In genomic region chr1:74249331-74249980, GRCm38 (mm10) we compare ENCODE assay signal across 9 mouse cellular contexts. TPM values are rescaled to one million over a fixed set of nuclear protein-coding genes. Genes with fewer than 3 reads are reported as not detected.
A peak's percentile ranks its signal among the peaks of the same experiment; 100 is the strongest.
DNase-seq lines count a peak whose midpoint lies in the region; ATAC-seq and TF ChIP-seq lines count a peak whose summit lies in the region.
"Had no signal": no experiment of that assay in that cellular context is flagged by ENCODE, and none has a peak within 500 bp of the region (broad histone marks: within the 10 kb centered on the region; RNA-seq: fewer than 3 reads in every experiment).

No protein-coding gene starts in this region.

- H3K36me3 ChIP-seq in hindbrain, embryonic 13.5 days: peaks cover 60% of the 10 kb centered on the region
- H3K36me3 ChIP-seq in hindbrain, embryonic 11.5 days (ENCODE audit: control insufficient read depth, insufficient read depth, low read length): peaks cover 8% of the 10 kb centered on the region
- H3K36me3 ChIP-seq in kidney, adult 2 months (ENCODE audit: control insufficient read depth, insufficient read depth, low read length): peaks cover 14% of the 10 kb centered on the region
- peaks cover 33% of the 10 kb centered on the region for H3K36me3 ChIP-seq in lung, embryonic 16.5 days (ENCODE audit: control insufficient read depth, insufficient read depth, low read length)

- TF ChIP-seq CTCF in bone marrow macrophage, adult 2 months (IDR thresholded peaks at IDR 0.05; ENCODE audit: low read depth, low read length): no peak
- TF ChIP-seq CTCF in kidney, adult 2 months (conservative IDR thresholded peaks at IDR 0.05; ENCODE audit: insufficient read depth, insufficient read length, low read depth, low read length): no peak
- TF ChIP-seq CTCF in cerebellum, adult 2 months (IDR thresholded peaks at IDR 0.05; ENCODE audit: borderline replicate concordance, insufficient read depth, low read depth, low read length): no peak

- WGBS in hindbrain, embryonic 13.5 days: 83% methylated on average over 5 of the region's 5 CpGs
- WGBS in hindbrain, embryonic 11.5 days: 87% methylated on average over 5 of the region's 5 CpGs
- WGBS in kidney, adult 2 months: 16% methylated on average over 5 of the region's 5 CpGs
- 60% methylated on average over 5 of the region's 5 CpGs for WGBS in lung, embryonic 16.5 days
- WGBS in cerebellum, adult 2 months: 84% methylated on average over 5 of the region's 5 CpGs

- no peak for TF ChIP-seq POLR2A in bone marrow macrophage, adult 2 months (IDR thresholded peaks at IDR 0.05; ENCODE audit: borderline replicate concordance, low read depth, low read length)
- TF ChIP-seq POLR2A in kidney, adult 2 months (IDR thresholded peaks at IDR 0.05; ENCODE audit: low read depth, low read length): no peak
- TF ChIP-seq POLR2A in cerebellum, adult 2 months (IDR thresholded peaks at IDR 0.05; ENCODE audit: borderline replicate concordance, insufficient read depth, low read length): no peak

- no peaks in the 10 kb centered on the region for H3K9me3 ChIP-seq in hindbrain, embryonic 13.5 days
- H3K9me3 ChIP-seq in hindbrain, embryonic 11.5 days (ENCODE audit: control insufficient read depth, low read length): no peaks in the 10 kb centered on the region
- H3K9me3 ChIP-seq in lung, embryonic 16.5 days (ENCODE audit: control insufficient read depth, low read length): no peaks in the 10 kb centered on the region

- no peak overlapping the region for H3K9ac ChIP-seq in hindbrain, embryonic 13.5 days
- no peak overlapping the region for H3K9ac ChIP-seq in hindbrain, embryonic 11.5 days (ENCODE audit: low read depth, low read length)
- no peak overlapping the region for H3K9ac ChIP-seq in lung, embryonic 16.5 days (ENCODE audit: low read length)
- H3K9ac ChIP-seq: hindbrain, embryonic 14.5 days had no signal

- H3K27ac ChIP-seq in hindbrain, embryonic 13.5 days: 0 out of 2 replicates have a peak overlapping the region, but pooled peaks have one; percentile 37
- no peak overlapping the region for H3K27ac ChIP-seq in hindbrain, embryonic 11.5 days (ENCODE audit: low read depth, low read length)
- peak overlapping the region; percentile 75 for H3K27ac ChIP-seq in bone marrow macrophage, adult 2 months (ENCODE audit: insufficient read depth, low read depth, low read length)
- peak overlapping the region; percentile 100 for H3K27ac ChIP-seq in kidney, adult 2 months (ENCODE audit: insufficient read depth, low read depth, low read length)
- H3K27ac ChIP-seq in lung, embryonic 16.5 days (ENCODE audit: low read length): peak overlapping the region; percentile 78
- no peak overlapping the region for H3K27ac ChIP-seq in cerebellum, adult 2 months (ENCODE audit: insufficient read depth, low read length)
- H3K27ac ChIP-seq: hindbrain, embryonic 14.5 days had no signal

- no peak overlapping the region for H3K4me2 ChIP-seq in hindbrain, embryonic 13.5 days
- H3K4me2 ChIP-seq in hindbrain, embryonic 11.5 days (replicated peaks; ENCODE audit: low read depth, low read length): no peak overlapping the region
- no peak overlapping the region for H3K4me2 ChIP-seq in lung, embryonic 16.5 days (ENCODE audit: low read depth, low read length)
- H3K4me2 ChIP-seq: hindbrain, embryonic 14.5 days had no signal

- no peak for DNase-seq in hindbrain, embryonic 11.5 days (ENCODE audit: low spot score)
- peak; percentile 90 for DNase-seq in kidney, adult 2 months
- no peak for DNase-seq in cerebellum, adult 2 months
- no peak for DNase-seq in left cerebral cortex, postnatal 36 days (ENCODE audit: low spot score in 2 of 2)

- intact Hi-C loops in left cerebral cortex, postnatal 36 days (cut with DNase I): no loop called here

- H3K4me1 ChIP-seq in hindbrain, embryonic 13.5 days (replicated peaks): 0 out of 2 replicates have a peak, but pooled peaks cover under 1% of the 10 kb centered on the region
- no peaks in the 10 kb centered on the region for H3K4me1 ChIP-seq in hindbrain, embryonic 11.5 days (replicated peaks; ENCODE audit: control insufficient read depth, insufficient read depth, low read length)
- peaks cover 49% of the 10 kb centered on the region for H3K4me1 ChIP-seq in bone marrow macrophage, adult 2 months (ENCODE audit: control insufficient read depth, insufficient read depth, low read length)
- H3K4me1 ChIP-seq in kidney, adult 2 months (ENCODE audit: control insufficient read depth, insufficient read depth, low read length): peaks cover 22% of the 10 kb centered on the region
- peaks cover 2% of the 10 kb centered on the region; the same call in 1 of the 2 replicates for H3K4me1 ChIP-seq in lung, embryonic 16.5 days (replicated peaks; ENCODE audit: control insufficient read depth, insufficient read depth, low read length)
- peaks cover 4% of the 10 kb centered on the region; the same call in 1 of the 2 replicates for H3K4me1 ChIP-seq in cerebellum, adult 2 months (ENCODE audit: control insufficient read depth, insufficient read depth, low read length)

- H3K27me3 ChIP-seq in hindbrain, embryonic 13.5 days: no peaks in the 10 kb centered on the region
- H3K27me3 ChIP-seq in hindbrain, embryonic 11.5 days (ENCODE audit: control insufficient read depth, insufficient read depth, low read length): no peaks in the 10 kb centered on the region
- no peaks in the 10 kb centered on the region for H3K27me3 ChIP-seq in kidney, adult 2 months (replicated peaks; ENCODE audit: control insufficient read depth, insufficient read depth, low read length)
- H3K27me3 ChIP-seq in lung, embryonic 16.5 days (ENCODE audit: control insufficient read depth, insufficient read depth, low read depth, low read length): no peaks in the 10 kb centered on the region
- H3K27me3 ChIP-seq in cerebellum, adult 2 months (ENCODE audit: control insufficient read depth, insufficient read depth, low read length): no peaks in the 10 kb centered on the region

- ATAC-seq in hindbrain, embryonic 13.5 days (ENCODE audit: low FRiP score): no peak
- no peak for ATAC-seq in hindbrain, embryonic 11.5 days (ENCODE audit: low FRiP score)
- ATAC-seq in lung, embryonic 16.5 days (ENCODE audit: low read depth): no peak
- no peak for ATAC-seq in erythroid progenitor cell, adult 5-6 weeks (replicated peaks; ENCODE audit: low FRiP score, poor library complexity, severe bottlenecking)

- H3K4me3 ChIP-seq in hindbrain, embryonic 13.5 days: no peak overlapping the region
- H3K4me3 ChIP-seq in hindbrain, embryonic 11.5 days (ENCODE audit: low read depth, low read length): no peak overlapping the region
- peak overlapping the region; percentile 3; the same call in 1 of the 2 replicates for H3K4me3 ChIP-seq in bone marrow macrophage, adult 2 months (ENCODE audit: insufficient read depth, low read length)
- 0 out of 2 replicates have a peak overlapping the region, but pooled peaks have one; percentile 9 for H3K4me3 ChIP-seq in kidney, adult 2 months (ENCODE audit: insufficient read depth, low read depth, low read length)
- no peak overlapping the region for H3K4me3 ChIP-seq in lung, embryonic 16.5 days (ENCODE audit: low read length)
- no peak overlapping the region for H3K4me3 ChIP-seq in cerebellum, adult 2 months (replicated peaks; ENCODE audit: insufficient read depth, low read depth, low read length)

RNA-seq across cellular contexts. Expression of gene Arpc2, which starts 13.6 kb away (rescaled TPM):
- 390 and 405 TPM in 2 replicates for polyA plus RNA-seq in hindbrain, embryonic 13.5 days (2015; fragmentation: Nextera tagmentation; extraction: Ambion mirVana)
- 325 and 330 TPM in 2 replicates for polyA plus RNA-seq in hindbrain, embryonic 11.5 days (2014; fragmentation: Nextera tagmentation; extraction: Ambion mirVana)
- polyA plus RNA-seq in bone marrow macrophage, adult 2 months (2012; ENCODE audit: insufficient read depth, insufficient read length, missing spikeins): 973 and 974 TPM in 2 replicates
- 124 TPM in 2 replicates for polyA plus RNA-seq in kidney, adult 2 months (2012; rRNA removed)
- polyA plus RNA-seq in lung, embryonic 16.5 days (2015; fragmentation: Nextera tagmentation; extraction: Ambion mirVana): 418 and 448 TPM in 2 replicates
- 146 and 151 TPM in 2 replicates for polyA plus RNA-seq in cerebellum, adult 2 months (2012; rRNA removed)
- total RNA-seq in left cerebral cortex, postnatal 36 days (2021): 100 to 1,000 TPM; 259 to 262 TPM
- 228 and 243 TPM in 2 replicates for total RNA-seq in erythroid progenitor cell, adult 5-6 weeks (2015; ENCODE audit: low replicate concordance)
- total RNA-seq in erythroid progenitor cell, adult 5-6 weeks (2017; ENCODE audit: low replicate concordance): 69.4 and 89.7 TPM in 2 replicates

RNA-seq across cellular contexts. Expression of gene Gpbar1, which starts 28.9 kb away (rescaled TPM):
- 0.42 TPM in 1 of 2 replicates, not detected in the other for polyA plus RNA-seq in hindbrain, embryonic 13.5 days (2015; fragmentation: Nextera tagmentation; extraction: Ambion mirVana)
- 0.32 TPM in 1 of 2 replicates, not detected in the other for polyA plus RNA-seq in hindbrain, embryonic 11.5 days (2014; fragmentation: Nextera tagmentation; extraction: Ambion mirVana)
- polyA plus RNA-seq in bone marrow macrophage, adult 2 months (2012; ENCODE audit: insufficient read depth, insufficient read length, missing spikeins): not detected in 2 replicates
- polyA plus RNA-seq in kidney, adult 2 months (2012; rRNA removed): 0.20 and 0.48 TPM in 2 replicates
- 0.19 and 0.40 TPM in 2 replicates for polyA plus RNA-seq in lung, embryonic 16.5 days (2015; fragmentation: Nextera tagmentation; extraction: Ambion mirVana)
- not detected in 2 replicates for polyA plus RNA-seq in cerebellum, adult 2 months (2012; rRNA removed)
- not detected for total RNA-seq in left cerebral cortex, postnatal 36 days (2021)
- not detected in 2 replicates for total RNA-seq in erythroid progenitor cell, adult 5-6 weeks (2015; ENCODE audit: low replicate concordance)
- not detected in 2 replicates for total RNA-seq in erythroid progenitor cell, adult 5-6 weeks (2017; ENCODE audit: low replicate concordance)

RNA-seq across cellular contexts. Expression of gene Aamp, which starts 35.1 kb away (rescaled TPM):
- 199 and 206 TPM in 2 replicates for polyA plus RNA-seq in hindbrain, embryonic 13.5 days (2015; fragmentation: Nextera tagmentation; extraction: Ambion mirVana)
- 189 and 198 TPM in 2 replicates for polyA plus RNA-seq in hindbrain, embryonic 11.5 days (2014; fragmentation: Nextera tagmentation; extraction: Ambion mirVana)
- 104 and 124 TPM in 2 replicates for polyA plus RNA-seq in bone marrow macrophage, adult 2 months (2012; ENCODE audit: insufficient read depth, insufficient read length, missing spikeins)
- polyA plus RNA-seq in kidney, adult 2 months (2012; rRNA removed): 212 and 217 TPM in 2 replicates
- 252 and 267 TPM in 2 replicates for polyA plus RNA-seq in lung, embryonic 16.5 days (2015; fragmentation: Nextera tagmentation; extraction: Ambion mirVana)
- 186 and 198 TPM in 2 replicates for polyA plus RNA-seq in cerebellum, adult 2 months (2012; rRNA removed)
- total RNA-seq in left cerebral cortex, postnatal 36 days (2021): 100 to 1,000 TPM; 139 to 143 TPM
- total RNA-seq in erythroid progenitor cell, adult 5-6 weeks (2015; ENCODE audit: low replicate concordance): 12.6 and 14.3 TPM in 2 replicates
- total RNA-seq in erythroid progenitor cell, adult 5-6 weeks (2017; ENCODE audit: low replicate concordance): 17.1 and 26.6 TPM in 2 replicates

RNA-seq across cellular contexts. Expression of gene Pnkd, which starts 35.3 kb away (rescaled TPM):
- 98.2 and 102 TPM in 2 replicates for polyA plus RNA-seq in hindbrain, embryonic 13.5 days (2015; fragmentation: Nextera tagmentation; extraction: Ambion mirVana)
- 85.4 and 99.4 TPM in 2 replicates for polyA plus RNA-seq in hindbrain, embryonic 11.5 days (2014; fragmentation: Nextera tagmentation; extraction: Ambion mirVana)
- polyA plus RNA-seq in bone marrow macrophage, adult 2 months (2012; ENCODE audit: insufficient read depth, insufficient read length, missing spikeins): 37.6 and 37.8 TPM in 2 replicates
- polyA plus RNA-seq in kidney, adult 2 months (2012; rRNA removed): 139 and 165 TPM in 2 replicates
- polyA plus RNA-seq in lung, embryonic 16.5 days (2015; fragmentation: Nextera tagmentation; extraction: Ambion mirVana): 123 and 126 TPM in 2 replicates
- polyA plus RNA-seq in cerebellum, adult 2 months (2012; rRNA removed): 185 and 201 TPM in 2 replicates
- 100 to 1,000 TPM; 151 to 166 TPM for total RNA-seq in left cerebral cortex, postnatal 36 days (2021)
- 6.5 and 12.2 TPM in 2 replicates for total RNA-seq in erythroid progenitor cell, adult 5-6 weeks (2015; ENCODE audit: low replicate concordance)
- 0.76 and 1.8 TPM in 2 replicates for total RNA-seq in erythroid progenitor cell, adult 5-6 weeks (2017; ENCODE audit: low replicate concordance)

RNA-seq across cellular contexts. Expression of gene Cxcr1, which starts 55.0 kb away (rescaled TPM):
- not detected in 2 replicates for polyA plus RNA-seq in hindbrain, embryonic 13.5 days (2015; fragmentation: Nextera tagmentation; extraction: Ambion mirVana)
- 0.15 TPM in 1 of 2 replicates, not detected in the other for polyA plus RNA-seq in hindbrain, embryonic 11.5 days (2014; fragmentation: Nextera tagmentation; extraction: Ambion mirVana)
- not detected in 2 replicates for polyA plus RNA-seq in bone marrow macrophage, adult 2 months (2012; ENCODE audit: insufficient read depth, insufficient read length, missing spikeins)
- polyA plus RNA-seq in kidney, adult 2 months (2012; rRNA removed): not detected in 2 replicates
- polyA plus RNA-seq in lung, embryonic 16.5 days (2015; fragmentation: Nextera tagmentation; extraction: Ambion mirVana): not detected in 2 replicates
- not detected in 2 replicates for polyA plus RNA-seq in cerebellum, adult 2 months (2012; rRNA removed)
- not detected for total RNA-seq in left cerebral cortex, postnatal 36 days (2021)
- not detected in 2 replicates for total RNA-seq in erythroid progenitor cell, adult 5-6 weeks (2015; ENCODE audit: low replicate concordance)
- total RNA-seq in erythroid progenitor cell, adult 5-6 weeks (2017; ENCODE audit: low replicate concordance): not detected in 2 replicates
- polyA plus RNA-seq: hindbrain, embryonic 14.5 days had no signal

Comparison
In these comparisons a context has a peak if more than half of its experiments do, and no peak if none do; other contexts are left out.
1. H3K27ac ChIP-seq: peak in hindbrain, embryonic 13.5 days (single experiment), bone marrow macrophage, adult 2 months (single experiment), kidney, adult 2 months (single experiment) and lung, embryonic 16.5 days (single experiment); none in hindbrain, embryonic 11.5 days (single experiment) and cerebellum, adult 2 months (single experiment).
2. H3K4me3 ChIP-seq: peak in bone marrow macrophage, adult 2 months (single experiment) and kidney, adult 2 months (single experiment); none in hindbrain, embryonic 13.5 days (single experiment), hindbrain, embryonic 11.5 days (single experiment), lung, embryonic 16.5 days (single experiment) and cerebellum, adult 2 months (single experiment).